Mouse (Mus musculus): ENCODE measurements at regions not wholly inside any gene's neighbourhood (a gene's known extent, or its start where the extent isn't known, plus 50 kb on each side); places are given as distances from the start of the nearest gene placed in this dataset.

- TF ChIP-seq POLR2A (IDR thresholded peaks at IDR 0.05; ENCODE audit: insufficient read depth, low read depth, low read length) (no peak), CTCF (IDR thresholded peaks at IDR 0.05; ENCODE audit: insufficient read depth, low read depth, low read length) (no peak)
- Histone ChIP-seq H3K27ac (ENCODE audit: insufficient read depth, low read depth, low read length) (no peak overlapping the region), H3K4me3 (ENCODE audit: insufficient read depth, low read depth, low read length) (no peak overlapping the region), H3K4me1 (ENCODE audit: control insufficient read depth, insufficient read depth, low read length) (no peaks in the 10 kb centered on the region)
- 84% methylated on average over 2 of the region's 2 CpGs for WGBS
Observed at GRCm38 (mm10) chr4:105695895-105696294, 93.8 kb upstream of the Gm12728 start.

- Histone ChIP-seq H3K4me1 (ENCODE audit: control insufficient read depth, insufficient read depth, low read length) (no peaks in the 10 kb centered on the region), H3K4me3 (ENCODE audit: insufficient read depth, low read depth, low read length) (no peak overlapping the region), H3K27ac (ENCODE audit: insufficient read depth, low read depth, low read length) (no peak overlapping the region)
- 91% methylated on average over 4 of the region's 4 CpGs for WGBS
- TF ChIP-seq CTCF (IDR thresholded peaks at IDR 0.05; ENCODE audit: insufficient read depth, low read depth, low read length) (no peak), POLR2A (IDR thresholded peaks at IDR 0.05; ENCODE audit: insufficient read depth, low read depth, low read length) (no peak)
Observed at GRCm38 (mm10) chr4:105697123-105697522, 92.5 kb upstream of the Gm12728 start.

GRCm38 (mm10) chr4:105702036-105702435 is 87.6 kb upstream of the Gm12728 start:
- 63% methylated on average over 3 of the region's 3 CpGs for WGBS
- TF ChIP-seq POLR2A (IDR thresholded peaks at IDR 0.05; ENCODE audit: insufficient read depth, low read depth, low read length) (no peak), CTCF (IDR thresholded peaks at IDR 0.05; ENCODE audit: insufficient read depth, low read depth, low read length) (no peak)

DNA sequence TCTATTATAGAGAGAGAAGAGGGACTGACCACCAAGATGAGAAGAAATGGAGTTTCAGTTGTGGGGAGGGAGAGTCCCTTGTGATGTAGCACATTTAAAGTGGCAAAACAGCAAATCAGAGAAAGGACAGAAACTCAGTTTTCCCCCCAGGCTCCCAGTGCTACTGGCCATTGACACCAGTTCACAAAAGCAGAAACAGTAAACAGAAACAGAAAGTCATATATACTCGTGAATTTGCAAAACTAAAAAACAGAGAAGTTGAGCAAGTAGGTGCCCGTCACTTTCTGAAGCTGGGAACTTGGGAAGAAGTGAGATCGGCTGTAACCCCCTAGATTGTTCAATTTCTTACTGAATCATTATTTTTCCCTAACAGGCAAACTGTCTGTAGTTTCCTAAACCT is 86.3 kb upstream of the Gm12728 start:
- H3K4me3 ChIP-seq (ENCODE audit: insufficient read depth, low read depth, low read length) = no peak overlapping the region
- TF ChIP-seq POLR2A (IDR thresholded peaks at IDR 0.05; ENCODE audit: insufficient read depth, low read depth, low read length) = no peak
- TF ChIP-seq CTCF (IDR thresholded peaks at IDR 0.05; ENCODE audit: insufficient read depth, low read depth, low read length) = no peak
- 89% methylated on average over 3 of the region's 3 CpGs for WGBS
- no peak overlapping the region for H3K27ac ChIP-seq (ENCODE audit: insufficient read depth, low read depth, low read length)
- no peaks in the 10 kb centered on the region for H3K4me1 ChIP-seq (ENCODE audit: control insufficient read depth, insufficient read depth, low read length)

More at GRCm38 (mm10) chr4:105702036-105702435, 87.6 kb upstream of the Gm12728 start:
- no peak overlapping the region for H3K4me3 ChIP-seq (ENCODE audit: insufficient read depth, low read depth, low read length)
- no peak overlapping the region for H3K27ac ChIP-seq (ENCODE audit: insufficient read depth, low read depth, low read length)
- no peaks in the 10 kb centered on the region for H3K4me1 ChIP-seq (ENCODE audit: control insufficient read depth, insufficient read depth, low read length)

GRCm38 (mm10) chr4:105704271-105704670 is 85.4 kb upstream of the Gm12728 start:
- Histone ChIP-seq H3K4me1 (ENCODE audit: control insufficient read depth, insufficient read depth, low read length) (no peaks in the 10 kb centered on the region), H3K27ac (ENCODE audit: insufficient read depth, low read depth, low read length) (no peak overlapping the region), H3K4me3 (ENCODE audit: insufficient read depth, low read depth, low read length) (no peak overlapping the region)
- TF ChIP-seq CTCF (IDR thresholded peaks at IDR 0.05; ENCODE audit: insufficient read depth, low read depth, low read length) (no peak), POLR2A (IDR thresholded peaks at IDR 0.05; ENCODE audit: insufficient read depth, low read depth, low read length) (no peak)
- 90% methylated on average over 9 of the region's 9 CpGs for WGBS

- no peak for TF ChIP-seq CTCF (IDR thresholded peaks at IDR 0.05; ENCODE audit: insufficient read depth, low read depth, low read length)
- TF ChIP-seq POLR2A (IDR thresholded peaks at IDR 0.05; ENCODE audit: insufficient read depth, low read depth, low read length) = no peak
- WGBS = 62% methylated on average over 6 of the region's 6 CpGs
- H3K4me3 ChIP-seq (ENCODE audit: insufficient read depth, low read depth, low read length) = no peak overlapping the region
- no peaks in the 10 kb centered on the region for H3K4me1 ChIP-seq (ENCODE audit: control insufficient read depth, insufficient read depth, low read length)
- H3K27ac ChIP-seq (ENCODE audit: insufficient read depth, low read depth, low read length) = no peak overlapping the region
Observed at GRCm38 (mm10) chr4:105705996-105706395, 83.7 kb upstream of the Gm12728 start.

DNA sequence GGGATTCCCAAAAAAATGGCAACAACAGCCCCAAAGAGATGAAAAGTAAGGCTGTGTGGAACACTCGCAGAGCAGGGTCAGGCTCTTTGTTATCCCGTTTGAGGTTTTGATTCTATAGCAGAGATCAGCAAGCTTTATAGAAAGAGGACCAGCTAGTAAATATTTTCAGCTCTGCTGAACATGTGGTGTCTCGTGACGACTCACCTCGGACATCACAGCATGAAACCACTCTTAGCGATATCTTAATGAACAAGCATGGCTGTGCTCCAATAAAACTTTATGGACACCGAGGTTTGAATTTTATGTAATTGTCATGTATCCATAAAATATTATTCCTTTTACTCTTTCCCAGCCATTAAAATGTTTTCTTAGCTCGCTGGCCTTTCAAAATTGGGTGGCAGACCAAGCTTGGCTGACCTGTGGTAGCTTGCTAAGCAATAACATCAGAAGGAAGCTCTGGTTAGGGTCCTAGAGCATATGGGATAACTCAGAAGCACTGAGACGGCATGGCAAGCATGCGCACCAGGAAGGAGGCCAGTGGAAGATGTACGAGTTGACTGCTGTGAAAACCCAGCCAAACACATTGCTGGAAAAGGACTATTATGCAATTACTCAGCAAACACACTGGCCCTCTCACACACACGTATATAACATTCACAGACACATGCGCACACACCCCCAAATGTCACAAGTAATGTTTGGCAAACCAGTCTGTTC is 81.4 kb upstream of the Gm12728 start:
- Histone ChIP-seq H3K27ac (ENCODE audit: insufficient read depth, low read depth, low read length) (no peak overlapping the region), H3K4me1 (ENCODE audit: control insufficient read depth, insufficient read depth, low read length) (no peaks in the 10 kb centered on the region), H3K4me3 (ENCODE audit: insufficient read depth, low read depth, low read length) (no peak overlapping the region)
- 82% methylated on average over 13 of the region's 13 CpGs for WGBS
- no peak for TF ChIP-seq CTCF (IDR thresholded peaks at IDR 0.05; ENCODE audit: insufficient read depth, low read depth, low read length)
- TF ChIP-seq POLR2A (IDR thresholded peaks at IDR 0.05; ENCODE audit: insufficient read depth, low read depth, low read length) = no peak

DNA sequence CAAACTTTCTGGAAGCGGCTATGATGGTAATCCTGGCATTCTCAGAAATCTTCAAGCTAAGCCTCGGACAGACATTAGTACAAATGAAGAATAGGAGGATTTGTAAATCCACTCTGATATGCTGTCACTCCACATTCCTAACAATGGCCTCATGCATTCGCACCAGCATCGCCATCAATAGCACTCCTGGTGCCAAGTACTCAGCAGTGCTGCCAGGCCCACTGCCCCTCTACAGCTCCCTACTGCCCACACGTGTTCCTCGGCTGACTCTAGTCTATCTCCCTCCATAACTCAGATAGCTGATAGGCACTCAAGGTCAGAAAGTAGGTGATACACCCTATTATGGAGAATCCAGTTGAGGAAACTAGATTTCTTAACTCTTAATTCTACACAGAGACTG is 75.7 kb upstream of the Gm12728 start:
- H3K4me1 ChIP-seq (ENCODE audit: control insufficient read depth, insufficient read depth, low read length) = no peaks in the 10 kb centered on the region
- WGBS = 80% methylated on average over 6 of the region's 6 CpGs
- TF ChIP-seq CTCF (IDR thresholded peaks at IDR 0.05; ENCODE audit: insufficient read depth, low read depth, low read length) (no peak), POLR2A (IDR thresholded peaks at IDR 0.05; ENCODE audit: insufficient read depth, low read depth, low read length) (no peak)
- H3K4me3 ChIP-seq (ENCODE audit: insufficient read depth, low read depth, low read length) = no peak overlapping the region
- H3K27ac ChIP-seq (ENCODE audit: insufficient read depth, low read depth, low read length) = no peak overlapping the region

DNA sequence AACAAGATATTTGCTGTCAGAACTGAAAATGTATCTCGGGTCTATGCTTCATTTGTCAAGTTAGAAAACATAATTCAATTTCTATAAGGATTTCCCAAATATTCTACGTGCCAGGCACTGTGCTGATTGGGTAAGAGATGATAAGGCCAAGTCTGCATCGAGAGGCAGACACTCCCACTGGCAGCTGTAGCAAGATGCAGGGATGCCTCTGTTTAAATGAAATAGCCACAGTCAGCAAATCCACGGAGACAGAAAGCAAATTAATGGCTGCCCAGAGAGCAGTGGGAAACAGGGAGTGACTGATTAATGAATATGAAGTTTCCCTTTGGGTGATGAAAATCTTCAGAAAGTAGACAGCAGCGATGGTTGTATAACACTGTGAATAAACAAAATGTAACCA is 71.6 kb upstream of the Gm12728 start:
- 62% methylated on average over 5 of the region's 5 CpGs for WGBS
- no peak for TF ChIP-seq POLR2A (IDR thresholded peaks at IDR 0.05; ENCODE audit: insufficient read depth, low read depth, low read length)
- TF ChIP-seq CTCF (IDR thresholded peaks at IDR 0.05; ENCODE audit: insufficient read depth, low read depth, low read length) = no peak
- Histone ChIP-seq H3K4me1 (ENCODE audit: control insufficient read depth, insufficient read depth, low read length) (no peaks in the 10 kb centered on the region), H3K27ac (ENCODE audit: insufficient read depth, low read depth, low read length) (no peak overlapping the region), H3K4me3 (ENCODE audit: insufficient read depth, low read depth, low read length) (no peak overlapping the region)

Data from olfactory bulb, adult 2 months (tissue).